Mouse (Mus musculus): Measurements from ENCODE around the gene Gpr35. TPM values are rescaled to one million over a fixed set of nuclear protein-coding genes. Genes with fewer than 3 reads are reported as not detected.

Gpr35 gene
- polyA plus RNA-seq, 1 experiment, result not detected

- Histone ChIP-seq H3K27me3 (ENCODE audit: control insufficient read depth, insufficient read depth, low read length, poor library complexity, severe bottlenecking) (no peaks in the 10 kb centered on the region), H3K27ac (ENCODE audit: insufficient read depth, low read length) (peak overlapping the region; percentile 39; the same call in 1 of the 2 replicates), H3K4me1 (ENCODE audit: control insufficient read depth, insufficient read depth, low read length) (no peaks in the 10 kb centered on the region), H3K36me3 (ENCODE audit: control insufficient read depth, insufficient read depth, low read length, poor library complexity, severe bottlenecking) (no peaks in the 10 kb centered on the region), H3K9me3 (replicated peaks; ENCODE audit: control insufficient read depth, insufficient read depth, low read length, poor library complexity, severe bottlenecking) (no peaks in the 10 kb centered on the region), H3K9ac (ENCODE audit: low read depth, poor library complexity, severe bottlenecking) (peak overlapping the region; percentile 31), H3K4me3 (ENCODE audit: low read depth, low read length) (peak overlapping the region; percentile 30)
- TF ChIP-seq CTCF (IDR thresholded peaks at IDR 0.05; ENCODE audit: low read depth, low read length), result no peak
- TF ChIP-seq EP300 (IDR thresholded peaks at IDR 0.05; ENCODE audit: insufficient read depth, low read depth, low read length), result no peak
- no peak for TF ChIP-seq POLR2A (IDR thresholded peaks at IDR 0.05; ENCODE audit: insufficient read depth, low read length)
Measured at GRCm38 (mm10) chr1:92919775-92920174, 30.9 kb upstream of the Gpr35 start.

GRCm38 (mm10) chr1:92920474-92921200 lies 30.0 kb upstream of the Gpr35 start:
- Histone ChIP-seq H3K9me3 (replicated peaks; ENCODE audit: control insufficient read depth, insufficient read depth, low read length, poor library complexity, severe bottlenecking) (no peaks in the 10 kb centered on the region), H3K36me3 (ENCODE audit: control insufficient read depth, insufficient read depth, low read length, poor library complexity, severe bottlenecking) (no peaks in the 10 kb centered on the region), H3K27ac (ENCODE audit: insufficient read depth, low read length) (no peak overlapping the region), H3K4me1 (ENCODE audit: control insufficient read depth, insufficient read depth, low read length) (no peaks in the 10 kb centered on the region), H3K9ac (ENCODE audit: low read depth, poor library complexity, severe bottlenecking) (no peak overlapping the region), H3K27me3 (ENCODE audit: control insufficient read depth, insufficient read depth, low read length, poor library complexity, severe bottlenecking) (no peaks in the 10 kb centered on the region), H3K4me3 (ENCODE audit: low read depth, low read length) (no peak overlapping the region)
- TF ChIP-seq CTCF (IDR thresholded peaks at IDR 0.05; ENCODE audit: low read depth, low read length), result no peak
- TF ChIP-seq POLR2A (IDR thresholded peaks at IDR 0.05; ENCODE audit: insufficient read depth, low read length), result no peak
- TF ChIP-seq EP300 (IDR thresholded peaks at IDR 0.05; ENCODE audit: insufficient read depth, low read depth, low read length), result no peak

- Histone ChIP-seq H3K4me1 (ENCODE audit: control insufficient read depth, insufficient read depth, low read length) (no peaks in the 10 kb centered on the region), H3K36me3 (ENCODE audit: control insufficient read depth, insufficient read depth, low read length, poor library complexity, severe bottlenecking) (no peaks in the 10 kb centered on the region), H3K27ac (ENCODE audit: insufficient read depth, low read length) (no peak overlapping the region), H3K4me3 (ENCODE audit: low read depth, low read length) (no peak overlapping the region), H3K9ac (ENCODE audit: low read depth, poor library complexity, severe bottlenecking) (no peak overlapping the region), H3K9me3 (replicated peaks; ENCODE audit: control insufficient read depth, insufficient read depth, low read length, poor library complexity, severe bottlenecking) (no peaks in the 10 kb centered on the region), H3K27me3 (ENCODE audit: control insufficient read depth, insufficient read depth, low read length, poor library complexity, severe bottlenecking) (no peaks in the 10 kb centered on the region)
- TF ChIP-seq POLR2A (IDR thresholded peaks at IDR 0.05; ENCODE audit: insufficient read depth, low read length) (no peak), CTCF (IDR thresholded peaks at IDR 0.05; ENCODE audit: low read depth, low read length) (no peak), EP300 (IDR thresholded peaks at IDR 0.05; ENCODE audit: insufficient read depth, low read depth, low read length) (no peak)
Measured at GRCm38 (mm10) chr1:92921496-92921895, 29.2 kb upstream of the Gpr35 start.

GRCm38 (mm10) chr1:92930171-92930706 lies 20.4 kb upstream of the Gpr35 start:
- TF ChIP-seq CTCF (IDR thresholded peaks at IDR 0.05; ENCODE audit: low read depth, low read length), result no peak
- TF ChIP-seq EP300 (IDR thresholded peaks at IDR 0.05; ENCODE audit: insufficient read depth, low read depth, low read length), result no peak
- TF ChIP-seq POLR2A (IDR thresholded peaks at IDR 0.05; ENCODE audit: insufficient read depth, low read length), result no peak
- H3K27me3 ChIP-seq (ENCODE audit: control insufficient read depth, insufficient read depth, low read length, poor library complexity, severe bottlenecking), result no peaks in the 10 kb centered on the region
- H3K4me1 ChIP-seq (ENCODE audit: control insufficient read depth, insufficient read depth, low read length), result peaks cover 1% of the 10 kb centered on the region
- no peak overlapping the region for H3K4me3 ChIP-seq (ENCODE audit: low read depth, low read length)
- no peak overlapping the region for H3K27ac ChIP-seq (ENCODE audit: insufficient read depth, low read length)
- no peak overlapping the region for H3K9ac ChIP-seq (ENCODE audit: low read depth, poor library complexity, severe bottlenecking)
- H3K9me3 ChIP-seq (replicated peaks; ENCODE audit: control insufficient read depth, insufficient read depth, low read length, poor library complexity, severe bottlenecking), result no peaks in the 10 kb centered on the region
- no peaks in the 10 kb centered on the region for H3K36me3 ChIP-seq (ENCODE audit: control insufficient read depth, insufficient read depth, low read length, poor library complexity, severe bottlenecking)

- Histone ChIP-seq H3K9me3 (replicated peaks; ENCODE audit: control insufficient read depth, insufficient read depth, low read length, poor library complexity, severe bottlenecking) (no peaks in the 10 kb centered on the region), H3K4me3 (ENCODE audit: low read depth, low read length) (peak overlapping the region; percentile 76), H3K4me1 (ENCODE audit: control insufficient read depth, insufficient read depth, low read length) (peaks cover 1% of the 10 kb centered on the region), H3K27ac (ENCODE audit: insufficient read depth, low read length) (0 out of 2 replicates have a peak overlapping the region, but pooled peaks have one; percentile 12), H3K27me3 (ENCODE audit: control insufficient read depth, insufficient read depth, low read length, poor library complexity, severe bottlenecking) (no peaks in the 10 kb centered on the region), H3K36me3 (ENCODE audit: control insufficient read depth, insufficient read depth, low read length, poor library complexity, severe bottlenecking) (no peaks in the 10 kb centered on the region), H3K9ac (ENCODE audit: low read depth, poor library complexity, severe bottlenecking) (peak overlapping the region; percentile 33)
- no peak for TF ChIP-seq CTCF (IDR thresholded peaks at IDR 0.05; ENCODE audit: low read depth, low read length)
- no peak for TF ChIP-seq POLR2A (IDR thresholded peaks at IDR 0.05; ENCODE audit: insufficient read depth, low read length)
- TF ChIP-seq EP300 (IDR thresholded peaks at IDR 0.05; ENCODE audit: insufficient read depth, low read depth, low read length), result no peak
Measured at GRCm38 (mm10) chr1:92933611-92934010, 17.1 kb upstream of the Gpr35 start.

- H3K9me3 ChIP-seq (replicated peaks; ENCODE audit: control insufficient read depth, insufficient read depth, low read length, poor library complexity, severe bottlenecking), result no peaks in the 10 kb centered on the region
- TF ChIP-seq EP300 (IDR thresholded peaks at IDR 0.05; ENCODE audit: insufficient read depth, low read depth, low read length) (no peak), POLR2A (IDR thresholded peaks at IDR 0.05; ENCODE audit: insufficient read depth, low read length) (peak; percentile 40), CTCF (IDR thresholded peaks at IDR 0.05; ENCODE audit: low read depth, low read length) (no peak)
- peak within 1 kb of the TSS; percentile 76 for H3K4me3 ChIP-seq (ENCODE audit: low read depth, low read length)
- H3K27me3 ChIP-seq (ENCODE audit: control insufficient read depth, insufficient read depth, low read length, poor library complexity, severe bottlenecking), result no peaks in the 10 kb centered on the region
- H3K36me3 ChIP-seq (ENCODE audit: control insufficient read depth, insufficient read depth, low read length, poor library complexity, severe bottlenecking), result no peaks in the 10 kb centered on the region
- H3K27ac ChIP-seq (ENCODE audit: insufficient read depth, low read length), result peak within 1 kb of the TSS; percentile 47
- peak within 1 kb of the TSS; percentile 33 for H3K9ac ChIP-seq (ENCODE audit: low read depth, poor library complexity, severe bottlenecking)
- H3K4me1 ChIP-seq (ENCODE audit: control insufficient read depth, insufficient read depth, low read length), result peaks cover 1% of the 10 kb centered on the region
Measured at GRCm38 (mm10) chr1:92934182-92934827, 16.4 kb upstream of the Gpr35 start, which contains the start of gene Capn10. TSS of gene Capn10 (plus strand) at chr1:92934376.

Measured in ES-Bruce4 (cell line).